Mouse (Mus musculus) limb, embryonic 10.5 days (tissue): Measurements from ENCODE around the gene Syt1. TPM values are rescaled to one million over a fixed set of nuclear protein-coding genes. Genes with fewer than 3 reads are reported as not detected.

Source experiments
- DNase-seq: peaks from one replicate; pipeline ENCODE4 v3.0.0-alpha.2; 2017; ENCODE audit warnings: low spot score
- H3K27ac ChIP-seq: fragments of 300-500 bp; sonication (generic); 2 replicates; pipeline ENCODE4 v1.5.1; 2016; ENCODE audit warnings: mild to moderate bottlenecking
- H3K27me3 ChIP-seq: fragments of 300-500 bp; sonication (generic); 2 replicates; pipeline ENCODE4 v1.6.1; 2016; ENCODE audit warnings: low read depth, mild to moderate bottlenecking; ENCODE audit not compliant: poor library complexity, severe bottlenecking
- H3K36me3 ChIP-seq: fragments of 300-500 bp; sonication (generic); 2 replicates; pipeline ENCODE4 v1.6.1; 2016; ENCODE audit warnings: mild to moderate bottlenecking, moderate library complexity
- H3K4me1 ChIP-seq: fragments of 300-500 bp; sonication (generic); 2 replicates; pipeline ENCODE4 v1.6.1; 2016
- H3K4me3 ChIP-seq: fragments of 300-500 bp; sonication (generic); 2 replicates; pipeline ENCODE4 v1.5.1; 2016; ENCODE audit warnings: mild to moderate bottlenecking, moderate library complexity
- H3K9me3 ChIP-seq: fragments of 300-500 bp; sonication (generic); replicated peaks from 2 replicates; pipeline ENCODE4 v1.6.1; 2016; ENCODE audit warnings: mild to moderate bottlenecking
- WGBS: fragments of 180-500 bp; shearing (Covaris S2); methylation state at CpG from one replicate; pipeline ENCODE4 v1.1.7; 2016; 5-methylcytosine and 5-hydroxymethylcytosine counted together
- polyA plus RNA-seq: library from polyadenylated mRNA; unstranded; fragments of >200 nt; fragmentation: Nextera tagmentation; extraction: Ambion mirVana; gene quantifications from 2 replicates; pipeline ENCODE4 v1.2.1, GENCODE M21; 2016

Syt1 gene
- polyA plus RNA-seq, 1 experiment from 2014 or later: 0.13 TPM

- H3K36me3 ChIP-seq: no peaks in the 10 kb centered on the region
- DNase-seq: no peak
- H3K27ac ChIP-seq: no peak overlapping the region
- no peak overlapping the region for H3K4me3 ChIP-seq
- H3K27me3 ChIP-seq: no peaks in the 10 kb centered on the region
- no peaks in the 10 kb centered on the region for H3K4me1 ChIP-seq
- H3K9me3 ChIP-seq: no peaks in the 10 kb centered on the region
- WGBS: 91% methylated on average over 4 of the region's 4 CpGs
Observed at GRCm38 (mm10) chr10:108656898-108657297, 353.9 kb downstream of the Syt1 start.

- no peak overlapping the region for H3K27ac ChIP-seq
- no peaks in the 10 kb centered on the region for H3K9me3 ChIP-seq
- H3K4me3 ChIP-seq: no peak overlapping the region
- H3K36me3 ChIP-seq: no peaks in the 10 kb centered on the region
- H3K4me1 ChIP-seq: no peaks in the 10 kb centered on the region
- no peak for DNase-seq
- H3K27me3 ChIP-seq: no peaks in the 10 kb centered on the region
- WGBS: 93% methylated on average over 11 of the region's 11 CpGs
Observed at GRCm38 (mm10) chr10:108655074-108655473, 355.7 kb downstream of the Syt1 start.

GRCm38 (mm10) chr10:108652831-108653230 is 358.0 kb downstream of the Syt1 start:
- Histone ChIP-seq H3K27ac (no peak overlapping the region), H3K4me3 (no peak overlapping the region), H3K9me3 (no peaks in the 10 kb centered on the region), H3K4me1 (no peaks in the 10 kb centered on the region), H3K27me3 (no peaks in the 10 kb centered on the region), H3K36me3 (no peaks in the 10 kb centered on the region)
- no peak for DNase-seq
- WGBS: 77% methylated on average over 8 of the region's 8 CpGs

GRCm38 (mm10) chr10:108652066-108652465 is 358.7 kb downstream of the Syt1 start:
- Histone ChIP-seq H3K27me3 (no peaks in the 10 kb centered on the region), H3K4me1 (no peaks in the 10 kb centered on the region), H3K36me3 (no peaks in the 10 kb centered on the region), H3K9me3 (no peaks in the 10 kb centered on the region), H3K4me3 (no peak overlapping the region), H3K27ac (no peak overlapping the region)
- 86% methylated on average over 8 of the region's 8 CpGs for WGBS
- no peak for DNase-seq

- H3K27me3 ChIP-seq: no peaks in the 10 kb centered on the region
- WGBS: 87% methylated on average over 7 of the region's 7 CpGs
- H3K9me3 ChIP-seq: no peaks in the 10 kb centered on the region
- H3K36me3 ChIP-seq: no peaks in the 10 kb centered on the region
- no peak overlapping the region for H3K27ac ChIP-seq
- no peaks in the 10 kb centered on the region for H3K4me1 ChIP-seq
- no peak for DNase-seq
- H3K4me3 ChIP-seq: no peak overlapping the region
Observed at GRCm38 (mm10) chr10:108649174-108649573, 361.6 kb downstream of the Syt1 start.

- H3K27ac ChIP-seq: no peak overlapping the region
- no peak overlapping the region for H3K4me3 ChIP-seq
- H3K4me1 ChIP-seq: no peaks in the 10 kb centered on the region
- H3K27me3 ChIP-seq: no peaks in the 10 kb centered on the region
- no peaks in the 10 kb centered on the region for H3K9me3 ChIP-seq
- 74% methylated on average over 5 of the region's 5 CpGs for WGBS
- DNase-seq: no peak
- H3K36me3 ChIP-seq: no peaks in the 10 kb centered on the region
Observed at GRCm38 (mm10) chr10:108643915-108644314, 366.9 kb downstream of the Syt1 start.

- DNase-seq: no peak
Observed at GRCm38 (mm10) chr10:108638095-108638494, 372.7 kb downstream of the Syt1 start.

GRCm38 (mm10) chr10:108636086-108636485 is 374.7 kb downstream of the Syt1 start:
- WGBS: 87% methylated on average over 7 of the region's 7 CpGs
- H3K4me3 ChIP-seq: no peak overlapping the region
- H3K27ac ChIP-seq: no peak overlapping the region
- DNase-seq: no peak
- H3K27me3 ChIP-seq: no peaks in the 10 kb centered on the region
- H3K9me3 ChIP-seq: no peaks in the 10 kb centered on the region
- no peaks in the 10 kb centered on the region for H3K36me3 ChIP-seq
- no peaks in the 10 kb centered on the region for H3K4me1 ChIP-seq

More at GRCm38 (mm10) chr10:108638095-108638494, 372.7 kb downstream of the Syt1 start:
- H3K4me1 ChIP-seq: no peaks in the 10 kb centered on the region
- H3K27ac ChIP-seq: no peak overlapping the region
- WGBS: 84% methylated on average over 5 of the region's 5 CpGs
- no peak overlapping the region for H3K4me3 ChIP-seq
- H3K27me3 ChIP-seq: no peaks in the 10 kb centered on the region
- H3K9me3 ChIP-seq: no peaks in the 10 kb centered on the region
- no peaks in the 10 kb centered on the region for H3K36me3 ChIP-seq

GRCm38 (mm10) chr10:108635616-108636015 is 375.2 kb downstream of the Syt1 start:
- DNase-seq: no peak

GRCm38 (mm10) chr10:108630841-108631240 is 379.9 kb downstream of the Syt1 start:
- WGBS: 92% methylated on average over 8 of the region's 8 CpGs
- DNase-seq: no peak

More at GRCm38 (mm10) chr10:108635616-108636015, 375.2 kb downstream of the Syt1 start:
- Histone ChIP-seq H3K4me1 (no peaks in the 10 kb centered on the region), H3K4me3 (no peak overlapping the region), H3K36me3 (no peaks in the 10 kb centered on the region), H3K27ac (no peak overlapping the region), H3K27me3 (no peaks in the 10 kb centered on the region), H3K9me3 (no peaks in the 10 kb centered on the region)
- WGBS: 91% methylated on average over 4 of the region's 4 CpGs

GRCm38 (mm10) chr10:108626404-108626803 is 384.4 kb downstream of the Syt1 start:
- H3K9me3 ChIP-seq: no peaks in the 10 kb centered on the region
- WGBS: 78% methylated on average over 3 of the region's 3 CpGs
- no peak overlapping the region for H3K4me3 ChIP-seq
- H3K36me3 ChIP-seq: no peaks in the 10 kb centered on the region
- no peaks in the 10 kb centered on the region for H3K27me3 ChIP-seq
- DNase-seq: no peak
- H3K4me1 ChIP-seq: no peaks in the 10 kb centered on the region
- no peak overlapping the region for H3K27ac ChIP-seq

More at GRCm38 (mm10) chr10:108630841-108631240, 379.9 kb downstream of the Syt1 start:
- Histone ChIP-seq H3K4me1 (no peaks in the 10 kb centered on the region), H3K4me3 (no peak overlapping the region), H3K36me3 (no peaks in the 10 kb centered on the region), H3K27ac (no peak overlapping the region), H3K9me3 (no peaks in the 10 kb centered on the region), H3K27me3 (no peaks in the 10 kb centered on the region)

- no peak for DNase-seq
- 74% methylated on average over 4 of the region's 4 CpGs for WGBS
- H3K27ac ChIP-seq: no peak overlapping the region
Observed at GRCm38 (mm10) chr10:108623002-108623401, 387.8 kb downstream of the Syt1 start.

GRCm38 (mm10) chr10:108619861-108620260 is 390.9 kb downstream of the Syt1 start:
- 89% methylated on average over 5 of the region's 5 CpGs for WGBS
- H3K27me3 ChIP-seq: no peaks in the 10 kb centered on the region
- H3K4me3 ChIP-seq: no peak overlapping the region
- no peaks in the 10 kb centered on the region for H3K36me3 ChIP-seq
- H3K27ac ChIP-seq: no peak overlapping the region
- no peak for DNase-seq
- no peaks in the 10 kb centered on the region for H3K4me1 ChIP-seq
- H3K9me3 ChIP-seq: no peaks in the 10 kb centered on the region

More at GRCm38 (mm10) chr10:108623002-108623401, 387.8 kb downstream of the Syt1 start:
- Histone ChIP-seq H3K27me3 (no peaks in the 10 kb centered on the region), H3K4me3 (no peak overlapping the region), H3K4me1 (no peaks in the 10 kb centered on the region), H3K9me3 (no peaks in the 10 kb centered on the region), H3K36me3 (no peaks in the 10 kb centered on the region)

- H3K27me3 ChIP-seq: no peaks in the 10 kb centered on the region
Observed at GRCm38 (mm10) chr10:108619217-108619616, 391.6 kb downstream of the Syt1 start.

More at GRCm38 (mm10) chr10:108619217-108619616, 391.6 kb downstream of the Syt1 start:
- Histone ChIP-seq H3K9me3 (no peaks in the 10 kb centered on the region), H3K36me3 (no peaks in the 10 kb centered on the region), H3K4me3 (no peak overlapping the region), H3K27ac (no peak overlapping the region), H3K4me1 (no peaks in the 10 kb centered on the region)
- no peak for DNase-seq
- 89% methylated on average over 5 of the region's 5 CpGs for WGBS
